Mouse (Mus musculus) brain, embryonic 14.5 days (tissue): ENCODE data around the gene Mfsd4a.

ENCODE experiments used
- CTCF ChIP-seq: fragments of 200-500 bp; IDR thresholded peaks from 2 replicates; pipeline ENCODE4 v1.5.1; 2012; ENCODE audit warnings: inconsistent platforms, mild to moderate bottlenecking, moderate library complexity, borderline replicate concordance; ENCODE audit not compliant: insufficient read depth, insufficient read length; ENCODE audit errors: extremely low read depth
- POLR2A ChIP-seq: fragments of 200-500 bp; IDR thresholded peaks from 2 replicates; pipeline ENCODE4 v1.6.1; 2012; ENCODE audit warnings: mild to moderate bottlenecking, inconsistent platforms, borderline replicate concordance; ENCODE audit not compliant: poor library complexity, insufficient read depth, insufficient read length, severe bottlenecking; ENCODE audit errors: extremely low read depth

GRCm38 (mm10) chr1:132069436-132069835 is 1.6 kb upstream of the Mfsd4a start:
- TF ChIP-seq POLR2A (no peak), CTCF (no peak)
